Mouse (Mus musculus) lung, adult 2 months (tissue): ENCODE results near the gene Rragb.

Experiments used
- CTCF ChIP-seq: fragments of 200-500 bp; IDR thresholded peaks from 2 replicates; pipeline ENCODE4 v1.5.1; 2011; ENCODE audit warnings: mild to moderate bottlenecking, low read length, control low read depth; ENCODE audit not compliant: insufficient read depth
- POLR2A ChIP-seq: fragments of 200-500 bp; IDR thresholded peaks from 2 replicates; pipeline ENCODE4 v1.6.1; 2011; ENCODE audit warnings: low read depth, mild to moderate bottlenecking, control low read depth, low read length, borderline replicate concordance; ENCODE audit errors: extremely low read depth

- TF ChIP-seq CTCF (no peak), POLR2A (no peak)
These were observed 20.8 kb upstream of the Rragb start for GRCm38 (mm10) chrX:153119013-153119412.
